Mouse (Mus musculus): ENCODE measurements around the gene Poglut1. TPM values are rescaled to one million over a fixed set of nuclear protein-coding genes. Genes with fewer than 3 reads are reported as not detected.

Poglut1 gene
- polyA plus RNA-seq, 1 experiment from 2014 or later, result 16.0 TPM

- Histone ChIP-seq H3K27ac (replicated peaks) (no peak overlapping the region), H3K9me3 (ENCODE audit: control insufficient read depth, low read length) (no peaks in the 10 kb centered on the region), H3K4me1 (replicated peaks; ENCODE audit: control insufficient read depth, insufficient read depth) (no peaks in the 10 kb centered on the region), H3K9ac (ENCODE audit: low read length) (no peak overlapping the region), H3K4me3 (ENCODE audit: low read depth, low read length) (no peak overlapping the region), H3K27me3 (ENCODE audit: control insufficient read depth, insufficient read depth, low read length) (no peaks in the 10 kb centered on the region), H3K4me2 (replicated peaks; ENCODE audit: low read depth) (no peak overlapping the region), H3K36me3 (ENCODE audit: control insufficient read depth, insufficient read depth, low read length) (peaks cover 4% of the 10 kb centered on the region)
- no peak for ATAC-seq (ENCODE audit: low FRiP score, low TSS enrichment)
- 83% methylated on average over 4 of the region's 4 CpGs for whole genome bisulfite sequencing
- no peak for TF ChIP-seq EP300 (optimal IDR thresholded peaks at IDR 0.05)
- TF ChIP-seq CTCF (IDR thresholded peaks at IDR 0.05; ENCODE audit: low read depth), result no peak
- no peak for DNase-seq (ENCODE audit: low spot score)
These were observed 46.5 kb downstream of the Poglut1 start for GRCm38 (mm10) chr16:38503528-38503927.

GRCm38 (mm10) chr16:38502469-38502868, 47.6 kb downstream of the Poglut1 start:
- no peak for DNase-seq (ENCODE audit: low spot score)
- WGBS, result 90% methylated on average over 10 of the region's 10 CpGs

GRCm38 (mm10) chr16:38496604-38497140, 53.4 kb downstream of the Poglut1 start:
- WGBS, result 80% methylated on average over 7 of the region's 7 CpGs
- DNase-seq (ENCODE audit: low spot score) (no peak), ATAC-seq (ENCODE audit: low FRiP score, low TSS enrichment) (no peak)
- Histone ChIP-seq H3K4me2 (replicated peaks; ENCODE audit: low read depth) (no peak overlapping the region), H3K36me3 (ENCODE audit: control insufficient read depth, insufficient read depth, low read length) (0 out of 2 replicates have a peak, but pooled peaks cover 5% of the 10 kb centered on the region), H3K27ac (replicated peaks) (no peak overlapping the region), H3K9me3 (ENCODE audit: control insufficient read depth, low read length) (no peaks in the 10 kb centered on the region), H3K9ac (ENCODE audit: low read length) (no peak overlapping the region), H3K4me3 (ENCODE audit: low read depth, low read length) (no peak overlapping the region), H3K4me1 (replicated peaks; ENCODE audit: control insufficient read depth, insufficient read depth) (no peaks in the 10 kb centered on the region), H3K27me3 (ENCODE audit: control insufficient read depth, insufficient read depth, low read length) (no peaks in the 10 kb centered on the region)
- TF ChIP-seq EP300 (optimal IDR thresholded peaks at IDR 0.05) (no peak), CTCF (IDR thresholded peaks at IDR 0.05; ENCODE audit: low read depth) (no peak)

More at GRCm38 (mm10) chr16:38502469-38502868, 47.6 kb downstream of the Poglut1 start:
- no peak overlapping the region for H3K9ac ChIP-seq (ENCODE audit: low read length)
- H3K9me3 ChIP-seq (ENCODE audit: control insufficient read depth, low read length), result no peaks in the 10 kb centered on the region
- no peak overlapping the region for H3K27ac ChIP-seq (replicated peaks)
- H3K4me1 ChIP-seq (replicated peaks; ENCODE audit: control insufficient read depth, insufficient read depth), result no peaks in the 10 kb centered on the region
- no peaks in the 10 kb centered on the region for H3K27me3 ChIP-seq (ENCODE audit: control insufficient read depth, insufficient read depth, low read length)
- no peak for ATAC-seq (ENCODE audit: low FRiP score, low TSS enrichment)
- H3K36me3 ChIP-seq (ENCODE audit: control insufficient read depth, insufficient read depth, low read length), result peaks cover 7% of the 10 kb centered on the region
- H3K4me3 ChIP-seq (ENCODE audit: low read depth, low read length), result no peak overlapping the region
- H3K4me2 ChIP-seq (replicated peaks; ENCODE audit: low read depth), result no peak overlapping the region
- TF ChIP-seq EP300 (optimal IDR thresholded peaks at IDR 0.05) (no peak), CTCF (IDR thresholded peaks at IDR 0.05; ENCODE audit: low read depth) (no peak)

- H3K4me2 ChIP-seq (replicated peaks; ENCODE audit: low read depth), result no peak overlapping the region
- H3K9ac ChIP-seq (ENCODE audit: low read length), result no peak overlapping the region
- no peaks in the 10 kb centered on the region for H3K4me1 ChIP-seq (replicated peaks; ENCODE audit: control insufficient read depth, insufficient read depth)
- 75% methylated on average over 10 of the region's 10 CpGs for WGBS
- H3K9me3 ChIP-seq (ENCODE audit: control insufficient read depth, low read length), result no peaks in the 10 kb centered on the region
- 0 out of 2 replicates have a peak, but pooled peaks cover 3% of the 10 kb centered on the region for H3K36me3 ChIP-seq (ENCODE audit: control insufficient read depth, insufficient read depth, low read length)
- ATAC-seq (ENCODE audit: low FRiP score, low TSS enrichment), result no peak
- no peaks in the 10 kb centered on the region for H3K27me3 ChIP-seq (ENCODE audit: control insufficient read depth, insufficient read depth, low read length)
- TF ChIP-seq EP300 (optimal IDR thresholded peaks at IDR 0.05) (no peak), CTCF (IDR thresholded peaks at IDR 0.05; ENCODE audit: low read depth) (peak; percentile 60)
- no peak for DNase-seq (ENCODE audit: low spot score)
- no peak overlapping the region for H3K4me3 ChIP-seq (ENCODE audit: low read depth, low read length)
- no peak overlapping the region for H3K27ac ChIP-seq (replicated peaks)
These were observed 56.2 kb downstream of the Poglut1 start for GRCm38 (mm10) chr16:38493890-38494289.

- Histone ChIP-seq H3K9ac (ENCODE audit: low read length) (no peak overlapping the region), H3K4me3 (ENCODE audit: low read depth, low read length) (no peak overlapping the region), H3K27ac (replicated peaks) (no peak overlapping the region), H3K9me3 (ENCODE audit: control insufficient read depth, low read length) (no peaks in the 10 kb centered on the region), H3K4me1 (replicated peaks; ENCODE audit: control insufficient read depth, insufficient read depth) (no peaks in the 10 kb centered on the region), H3K27me3 (ENCODE audit: control insufficient read depth, insufficient read depth, low read length) (no peaks in the 10 kb centered on the region), H3K4me2 (replicated peaks; ENCODE audit: low read depth) (no peak overlapping the region), H3K36me3 (ENCODE audit: control insufficient read depth, insufficient read depth, low read length) (no peaks in the 10 kb centered on the region)
- DNase-seq (ENCODE audit: low spot score) (no peak), ATAC-seq (ENCODE audit: low FRiP score, low TSS enrichment) (no peak)
- no peak for TF ChIP-seq EP300 (optimal IDR thresholded peaks at IDR 0.05)
- no peak for TF ChIP-seq CTCF (IDR thresholded peaks at IDR 0.05; ENCODE audit: low read depth)
- 79% methylated on average over 3 of the region's 3 CpGs for WGBS
These were observed 57.5 kb downstream of the Poglut1 start for GRCm38 (mm10) chr16:38492551-38492950.

- ATAC-seq (ENCODE audit: low FRiP score, low TSS enrichment), result peak; percentile 57
- no peaks in the 10 kb centered on the region for H3K4me1 ChIP-seq (replicated peaks; ENCODE audit: control insufficient read depth, insufficient read depth)
- peak overlapping the region; percentile 56 for H3K4me2 ChIP-seq (replicated peaks; ENCODE audit: low read depth)
- no peaks in the 10 kb centered on the region for H3K27me3 ChIP-seq (ENCODE audit: control insufficient read depth, insufficient read depth, low read length)
- H3K4me3 ChIP-seq (ENCODE audit: low read depth, low read length), result peak overlapping the region; percentile 25
- H3K27ac ChIP-seq (replicated peaks), result no peak overlapping the region
- H3K36me3 ChIP-seq (ENCODE audit: control insufficient read depth, insufficient read depth, low read length), result no peaks in the 10 kb centered on the region
- WGBS, result 29% methylated on average over 41 of the region's 42 CpGs
- TF ChIP-seq CTCF (IDR thresholded peaks at IDR 0.05; ENCODE audit: low read depth), result peak; percentile 6; the same call in 1 of the 2 replicates
- no peak for TF ChIP-seq EP300 (optimal IDR thresholded peaks at IDR 0.05)
- no peaks in the 10 kb centered on the region for H3K9me3 ChIP-seq (ENCODE audit: control insufficient read depth, low read length)
- DNase-seq (ENCODE audit: low spot score), result peak; percentile 46
- H3K9ac ChIP-seq (ENCODE audit: low read length), result peak overlapping the region; percentile 23
These were observed 66.3 kb downstream of the Poglut1 start for GRCm38 (mm10) chr16:38483582-38484309.
